Mouse (Mus musculus): Measurements from ENCODE around the gene Myl7. TPM values are rescaled to one million over a fixed set of nuclear protein-coding genes. Genes with fewer than 3 reads are reported as not detected.
"Not testable (repeated sequence)": the region's sequence is repeated elsewhere in the genome, so short reads cannot be mapped to it uniquely, and the experiment has no call there.

Myl7 gene
- polyA plus RNA-seq, 1 experiment: not detected

DNA sequence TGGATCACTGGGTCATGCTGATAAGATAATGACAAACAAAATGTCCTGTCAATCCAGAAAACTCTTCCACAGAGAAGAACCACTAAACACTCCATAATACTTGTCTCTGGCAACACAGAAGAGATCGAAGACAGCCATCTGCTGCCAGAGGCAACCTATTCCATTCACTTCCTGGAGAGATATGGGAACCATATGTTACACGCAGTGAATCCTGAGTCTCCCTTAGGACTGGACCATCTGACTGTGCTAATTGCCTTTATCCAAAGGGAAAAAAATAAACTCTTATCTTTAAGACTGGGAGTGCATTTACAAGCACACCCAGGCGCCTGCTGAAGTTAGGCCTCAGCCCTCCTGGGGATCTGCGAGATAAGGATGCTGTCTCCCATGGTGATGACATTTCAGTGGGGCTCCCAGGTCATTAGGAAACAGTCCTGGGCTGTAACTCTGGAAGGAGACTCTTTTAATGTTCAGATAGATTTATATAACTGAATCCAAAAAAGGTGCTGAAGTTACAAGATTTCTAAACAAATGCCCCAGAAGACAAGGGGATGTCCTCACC is 5.7 kb downstream of the Myl7 start:
- Histone ChIP-seq H3K4me3 (ENCODE audit: insufficient read depth, low read depth, low read length) (no peak overlapping the region), H3K4me1 (ENCODE audit: control insufficient read depth, insufficient read depth, insufficient read length, low read length) (peaks cover 5% of the 10 kb centered on the region; the same call in 1 of the 2 replicates), H3K27ac (replicated peaks; ENCODE audit: low read depth, low read length) (no peak overlapping the region)

DNA sequence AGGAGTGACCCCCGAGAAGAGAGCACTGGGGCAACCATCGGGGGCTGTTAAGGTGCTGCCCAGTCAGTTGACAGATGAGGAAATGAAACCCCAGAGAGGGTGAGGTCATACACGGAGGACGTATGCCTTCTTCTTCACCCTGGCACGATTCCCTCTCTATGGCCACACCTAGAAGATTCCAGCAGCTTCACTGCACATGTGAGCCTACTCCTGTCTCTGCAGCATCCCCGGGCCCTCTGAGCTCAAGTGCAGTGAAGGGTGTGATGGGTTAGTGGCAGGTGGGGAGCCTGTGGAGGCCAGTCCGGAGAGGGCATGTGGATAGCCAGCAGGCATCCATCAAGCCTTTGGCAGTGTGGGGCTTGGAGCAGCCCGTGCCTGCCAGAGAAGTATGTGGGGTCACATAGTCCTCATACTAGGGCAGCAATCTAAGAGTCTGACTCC is 6.4 kb downstream of the Myl7 start:
- H3K4me1 ChIP-seq (ENCODE audit: control insufficient read depth, insufficient read depth, insufficient read length, low read length): no peaks in the 10 kb centered on the region

DNA sequence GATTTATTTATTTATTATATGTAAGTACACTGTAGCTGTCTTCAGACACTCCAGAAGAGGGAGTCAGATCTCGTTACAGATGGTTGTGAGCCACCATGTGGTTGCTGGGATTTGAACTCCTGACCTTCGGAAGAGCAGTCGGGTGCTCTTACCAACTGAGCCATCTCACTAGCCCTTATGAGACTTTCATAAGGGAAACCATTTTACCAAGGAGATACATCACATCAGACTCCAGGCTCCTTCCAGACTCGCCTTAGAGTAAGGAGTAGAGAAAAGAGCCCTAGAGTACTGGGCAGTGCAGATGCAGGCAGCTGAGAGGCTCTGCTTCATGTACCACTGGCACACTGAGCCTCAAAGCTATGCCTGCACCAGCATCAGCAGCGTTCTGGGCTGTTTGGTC is 10.0 kb downstream of the Myl7 start:
- H3K4me1 ChIP-seq (ENCODE audit: control insufficient read depth, insufficient read depth, insufficient read length, low read length); H3K27ac ChIP-seq (replicated peaks; ENCODE audit: low read depth, low read length); H3K4me3 ChIP-seq (ENCODE audit: insufficient read depth, low read depth, low read length): not testable (repeated sequence)

More for the DNA sequence above, 6.4 kb downstream of the Myl7 start:
- H3K4me3 ChIP-seq (ENCODE audit: insufficient read depth, low read depth, low read length): no peak overlapping the region
- H3K27ac ChIP-seq (replicated peaks; ENCODE audit: low read depth, low read length): no peak overlapping the region

DNA sequence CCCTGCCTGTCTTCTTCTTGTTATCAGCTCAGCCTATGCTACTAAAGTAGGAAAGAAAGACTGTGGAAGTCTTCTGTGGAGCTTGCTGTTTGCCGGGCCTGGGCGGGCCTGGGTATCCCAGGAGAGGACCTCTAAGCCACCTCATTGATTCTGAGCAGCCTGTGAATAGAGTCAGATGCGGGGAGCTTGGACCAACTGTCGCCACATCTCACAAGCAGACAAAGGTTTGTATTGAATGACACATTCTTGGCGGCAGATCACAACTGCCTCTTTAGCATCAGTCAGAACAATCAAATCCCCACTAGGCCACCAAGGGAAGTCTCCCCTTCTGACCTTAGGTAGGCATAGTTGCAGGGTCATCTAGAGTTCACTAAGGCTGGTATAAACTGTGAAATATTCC is 11.3 kb downstream of the Myl7 start:
- H3K4me3 ChIP-seq (ENCODE audit: insufficient read depth, low read depth, low read length): no peak overlapping the region
- no peak overlapping the region for H3K27ac ChIP-seq (replicated peaks; ENCODE audit: low read depth, low read length)
- no peaks in the 10 kb centered on the region for H3K4me1 ChIP-seq (ENCODE audit: control insufficient read depth, insufficient read depth, insufficient read length, low read length)

DNA sequence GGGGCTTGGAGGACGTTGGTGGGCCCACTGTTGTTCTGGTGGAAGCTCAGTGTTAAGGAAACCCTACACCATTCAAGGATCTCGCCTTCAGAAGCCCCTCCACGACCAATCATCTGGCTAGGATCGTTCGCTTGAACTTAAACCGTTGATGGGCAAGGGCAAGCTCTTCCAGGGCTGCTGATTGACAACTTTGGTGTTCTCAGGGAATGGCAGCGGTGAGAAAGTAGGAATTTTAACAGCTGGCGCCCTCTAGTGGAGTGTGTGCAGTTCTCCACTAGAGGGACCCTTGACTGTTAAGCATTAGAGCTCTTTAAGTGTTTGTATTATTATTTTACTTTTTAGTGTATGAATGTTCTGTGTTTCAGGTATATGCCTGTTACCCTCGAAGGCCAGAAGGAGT is 12.4 kb downstream of the Myl7 start:
- Histone ChIP-seq H3K4me3 (ENCODE audit: insufficient read depth, low read depth, low read length) (no peak overlapping the region), H3K4me1 (ENCODE audit: control insufficient read depth, insufficient read depth, insufficient read length, low read length) (no peaks in the 10 kb centered on the region)

DNA sequence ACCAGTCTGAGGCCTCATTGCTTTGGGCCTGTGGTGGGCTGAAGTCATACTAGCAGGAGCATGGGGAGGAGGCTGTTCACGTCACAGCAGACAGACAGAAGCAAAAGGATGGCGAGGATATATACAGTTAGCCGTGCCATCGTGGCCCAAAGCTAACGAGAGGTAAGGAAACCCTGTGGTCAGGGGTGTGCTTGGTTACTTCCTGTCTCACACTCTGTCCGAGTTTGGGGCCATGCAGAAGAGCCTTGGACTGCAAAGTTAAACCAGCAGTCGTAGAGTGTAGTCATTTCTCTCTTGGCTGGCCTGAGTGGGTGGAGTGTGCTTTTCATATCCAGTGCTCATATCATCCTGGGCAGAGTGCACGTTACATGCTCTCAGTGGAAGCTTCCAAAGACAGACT is 16.1 kb downstream of the Myl7 start:
- no peak overlapping the region for H3K4me3 ChIP-seq (ENCODE audit: insufficient read depth, low read depth, low read length)
- no peak overlapping the region for H3K27ac ChIP-seq (replicated peaks; ENCODE audit: low read depth, low read length)
- no peaks in the 10 kb centered on the region for H3K4me1 ChIP-seq (ENCODE audit: control insufficient read depth, insufficient read depth, insufficient read length, low read length)

More for the DNA sequence above, 12.4 kb downstream of the Myl7 start:
- H3K27ac ChIP-seq (replicated peaks; ENCODE audit: low read depth, low read length): no peak overlapping the region

DNA sequence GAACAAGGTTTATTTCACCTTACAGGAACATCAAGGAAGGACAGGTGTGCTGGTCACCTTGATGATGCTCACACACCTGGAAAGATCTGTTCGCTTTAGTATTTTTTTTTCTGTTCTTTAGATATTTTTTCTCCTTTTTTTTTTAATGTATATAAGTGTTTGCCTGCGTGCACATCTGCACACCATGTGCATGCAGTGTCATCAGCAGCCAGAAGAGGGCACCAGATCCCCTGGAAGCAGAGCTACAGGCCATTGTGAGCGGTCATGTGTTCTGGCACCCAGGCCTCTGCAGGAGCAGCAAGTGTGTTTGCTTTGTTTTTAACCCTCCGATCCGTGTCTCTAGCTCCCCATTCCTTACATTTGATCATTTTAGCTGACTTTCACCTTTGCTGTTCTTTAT is 18.7 kb downstream of the Myl7 start:
- no peak overlapping the region for H3K27ac ChIP-seq (replicated peaks; ENCODE audit: low read depth, low read length)
- no peak overlapping the region for H3K4me3 ChIP-seq (ENCODE audit: insufficient read depth, low read depth, low read length)
- H3K4me1 ChIP-seq (ENCODE audit: control insufficient read depth, insufficient read depth, insufficient read length, low read length): no peaks in the 10 kb centered on the region

DNA sequence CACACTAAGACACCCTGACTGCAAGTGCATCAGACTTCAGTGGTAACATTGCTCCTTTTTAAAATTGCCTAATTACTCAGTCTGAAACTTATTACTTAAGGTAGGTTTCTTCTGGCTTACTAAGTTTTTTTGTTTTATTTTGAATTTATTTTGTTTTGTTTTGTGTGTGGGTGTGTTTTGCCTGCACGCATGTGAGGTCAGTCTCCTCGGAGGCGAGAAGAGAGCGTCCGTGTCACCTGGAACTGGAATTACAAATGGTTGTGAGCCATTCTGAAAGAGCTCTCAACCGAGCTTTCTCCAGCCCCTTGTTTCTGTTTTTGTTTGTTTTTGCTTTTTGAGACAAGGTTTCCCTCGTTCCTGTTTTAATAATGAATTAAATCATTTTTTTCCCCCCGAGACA is 19.9 kb downstream of the Myl7 start:
- H3K4me1 ChIP-seq (ENCODE audit: control insufficient read depth, insufficient read depth, insufficient read length, low read length): no peaks in the 10 kb centered on the region

DNA sequence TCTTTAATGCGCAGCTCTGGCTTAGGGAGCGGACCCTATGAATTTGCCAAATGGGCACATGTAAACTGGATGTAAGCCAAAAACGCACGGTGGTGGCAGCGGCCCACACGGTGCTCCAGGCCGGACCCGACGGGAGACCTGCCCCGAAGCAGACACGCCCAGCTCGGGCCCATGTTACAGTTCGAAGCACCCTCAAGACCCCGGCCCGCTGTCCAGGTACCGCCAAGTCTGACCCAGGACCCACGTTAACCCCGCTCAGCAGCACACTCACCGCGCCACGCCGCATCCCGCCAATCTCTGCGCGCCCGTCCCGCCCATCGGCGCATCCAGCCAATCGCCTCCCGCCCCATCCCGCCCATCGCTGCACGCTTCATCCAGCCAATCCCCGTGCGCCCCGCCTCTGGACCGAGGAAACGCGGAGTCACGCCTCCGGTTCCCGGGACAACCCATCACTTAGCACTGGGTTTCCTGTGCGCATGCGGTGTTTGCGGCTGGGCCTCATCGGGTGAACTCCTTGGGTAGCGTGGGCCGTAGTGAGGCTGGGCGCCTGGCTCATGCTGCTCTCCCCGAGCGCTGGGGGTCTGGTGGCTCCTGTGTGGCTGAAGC is 20.6 kb downstream of the Myl7 start, which contains the start of gene Pold2:
TSS of gene Pold2 (minus strand) at position 372 of the 606 bp plus-strand sequence.
- H3K4me3 ChIP-seq (ENCODE audit: insufficient read depth, low read depth, low read length): peak within 1 kb of the TSS; percentile 91
- no peaks in the 10 kb centered on the region for H3K4me1 ChIP-seq (ENCODE audit: control insufficient read depth, insufficient read depth, insufficient read length, low read length)
- H3K27ac ChIP-seq (replicated peaks; ENCODE audit: low read depth, low read length): peak within 1 kb of the TSS; percentile 44; the same call in 1 of the 2 replicates

More for the DNA sequence above, 19.9 kb downstream of the Myl7 start:
- H3K27ac ChIP-seq (replicated peaks; ENCODE audit: low read depth, low read length): no peak overlapping the region; the same call in 1 of the 2 replicates
- peak overlapping the region; percentile 53 for H3K4me3 ChIP-seq (ENCODE audit: insufficient read depth, low read depth, low read length)

DNA sequence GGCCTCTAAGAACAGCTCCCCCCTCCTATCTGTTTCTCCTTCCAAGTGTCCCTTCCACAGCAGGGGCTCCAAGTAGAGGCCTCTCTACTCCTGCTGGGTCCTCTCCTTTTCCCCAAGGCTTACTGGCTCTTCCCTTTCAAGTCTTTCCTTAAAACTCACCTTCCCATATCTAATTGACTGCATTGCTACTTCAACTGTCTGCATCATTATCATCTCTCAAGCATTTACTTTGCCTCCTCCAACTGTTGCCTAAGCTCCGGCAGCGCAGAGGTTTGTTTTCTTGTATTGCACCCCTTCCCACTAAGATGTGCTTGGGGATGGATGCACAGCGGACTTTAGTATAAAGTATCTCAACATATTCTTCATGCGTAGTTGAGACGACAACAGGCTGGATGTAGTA is 21.2 kb downstream of the Myl7 start:
- no peak overlapping the region for H3K27ac ChIP-seq (replicated peaks; ENCODE audit: low read depth, low read length)
- no peaks in the 10 kb centered on the region for H3K4me1 ChIP-seq (ENCODE audit: control insufficient read depth, insufficient read depth, insufficient read length, low read length)
- H3K4me3 ChIP-seq (ENCODE audit: insufficient read depth, low read depth, low read length): peak overlapping the region; percentile 91

DNA sequence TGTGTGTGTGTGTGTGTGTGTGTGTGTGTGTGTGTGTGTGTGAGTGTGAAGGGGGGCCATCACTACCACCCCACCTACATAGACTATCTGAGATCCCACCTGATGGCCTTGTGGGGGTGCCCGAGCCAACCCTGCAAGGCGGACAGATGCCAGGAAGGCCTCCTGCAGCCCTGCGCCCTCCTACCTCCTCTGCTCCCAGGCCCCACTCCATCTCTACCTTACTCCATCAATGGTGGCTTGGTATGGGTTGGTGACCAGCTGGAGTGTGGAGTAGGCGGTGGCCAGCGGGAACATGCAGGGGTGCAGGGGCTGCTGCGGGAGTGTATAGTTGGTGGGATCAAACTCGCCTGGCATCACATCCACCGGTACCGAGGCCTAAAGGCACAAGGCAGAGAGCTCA is 25.4 kb downstream of the Myl7 start:
- Histone ChIP-seq H3K4me3 (ENCODE audit: insufficient read depth, low read depth, low read length) (no peak overlapping the region), H3K4me1 (ENCODE audit: control insufficient read depth, insufficient read depth, insufficient read length, low read length) (no peaks in the 10 kb centered on the region), H3K27ac (replicated peaks; ENCODE audit: low read depth, low read length) (no peak overlapping the region)

DNA sequence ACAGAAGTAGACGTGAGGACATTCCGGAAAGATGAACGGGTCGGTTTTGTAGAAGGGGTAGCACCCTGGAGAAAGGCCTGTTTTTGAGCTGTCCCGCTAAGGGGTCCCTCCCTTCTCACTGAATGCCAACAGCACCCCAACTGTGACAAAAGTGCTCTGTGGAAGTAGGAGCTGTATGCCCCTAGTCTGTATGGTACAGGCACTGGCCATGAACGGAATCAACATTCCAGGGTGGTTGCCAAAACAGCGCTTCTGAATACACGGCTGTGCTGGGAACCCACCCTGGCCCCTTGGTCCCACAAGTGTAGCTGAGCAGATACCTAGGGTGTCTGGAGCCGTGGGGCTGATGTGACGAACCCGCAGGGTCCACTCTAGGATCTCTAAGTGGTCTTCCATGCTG is 25.9 kb downstream of the Myl7 start:
- Histone ChIP-seq H3K27ac (replicated peaks; ENCODE audit: low read depth, low read length) (no peak overlapping the region), H3K4me3 (ENCODE audit: insufficient read depth, low read depth, low read length) (no peak overlapping the region), H3K4me1 (ENCODE audit: control insufficient read depth, insufficient read depth, insufficient read length, low read length) (no peaks in the 10 kb centered on the region)

DNA sequence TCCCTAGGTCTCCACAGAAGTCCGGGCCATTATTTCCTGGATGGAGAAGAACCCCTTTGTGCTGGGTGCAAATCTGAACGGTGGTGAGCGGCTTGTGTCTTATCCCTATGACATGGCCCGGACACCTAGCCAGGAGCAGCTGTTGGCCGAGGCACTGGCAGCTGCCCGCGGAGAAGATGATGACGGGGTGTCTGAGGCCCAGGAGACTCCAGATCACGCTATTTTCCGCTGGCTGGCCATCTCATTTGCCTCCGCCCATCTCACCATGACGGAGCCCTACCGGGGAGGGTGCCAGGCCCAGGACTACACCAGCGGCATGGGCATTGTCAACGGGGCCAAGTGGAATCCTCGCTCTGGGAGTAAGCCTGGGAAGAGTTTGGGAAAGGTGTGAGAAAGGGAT is 28.5 kb downstream of the Myl7 start:
- Histone ChIP-seq H3K27ac (replicated peaks; ENCODE audit: low read depth, low read length) (no peak overlapping the region), H3K4me1 (ENCODE audit: control insufficient read depth, insufficient read depth, insufficient read length, low read length) (no peaks in the 10 kb centered on the region), H3K4me3 (ENCODE audit: insufficient read depth, low read depth, low read length) (no peak overlapping the region)

DNA sequence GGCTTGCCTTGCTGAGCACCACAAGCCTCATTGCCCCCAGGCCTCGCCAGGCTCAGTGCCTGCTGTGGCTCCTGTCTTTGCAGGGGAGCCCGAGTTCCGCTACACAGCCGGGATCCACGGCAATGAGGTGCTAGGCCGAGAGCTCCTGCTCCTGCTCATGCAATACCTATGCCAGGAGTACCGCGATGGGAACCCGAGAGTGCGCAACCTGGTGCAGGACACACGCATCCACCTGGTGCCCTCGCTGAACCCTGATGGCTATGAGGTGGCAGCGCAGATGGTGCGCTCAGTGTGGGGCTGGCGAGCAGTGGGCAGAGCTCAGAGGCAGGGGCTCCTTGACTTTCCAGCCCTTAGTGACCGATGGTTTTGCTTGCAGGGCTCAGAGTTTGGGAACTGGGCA is 29.3 kb downstream of the Myl7 start:
- Histone ChIP-seq H3K27ac (replicated peaks; ENCODE audit: low read depth, low read length) (no peak overlapping the region), H3K4me1 (ENCODE audit: control insufficient read depth, insufficient read depth, insufficient read length, low read length) (no peaks in the 10 kb centered on the region), H3K4me3 (ENCODE audit: insufficient read depth, low read depth, low read length) (no peak overlapping the region)

DNA sequence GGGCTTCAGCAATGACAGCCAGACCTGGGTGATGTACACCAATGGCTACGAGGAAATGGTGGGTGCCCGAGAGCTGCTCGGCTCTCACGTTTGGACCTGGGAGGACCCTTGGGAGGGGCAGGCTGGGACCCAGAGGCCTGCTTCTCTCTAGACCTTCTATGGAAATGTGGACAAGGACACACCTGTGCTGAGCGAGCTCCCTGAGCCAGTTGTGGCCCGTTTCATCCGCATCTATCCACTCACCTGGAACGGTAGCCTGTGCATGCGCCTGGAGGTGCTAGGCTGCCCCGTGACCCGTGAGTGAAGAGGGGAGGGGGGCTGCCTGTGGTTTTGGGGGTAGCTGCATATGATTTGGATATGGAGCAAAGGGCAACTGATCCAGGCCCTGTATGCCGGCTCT is 30.3 kb downstream of the Myl7 start:
- H3K4me1 ChIP-seq (ENCODE audit: control insufficient read depth, insufficient read depth, insufficient read length, low read length): no peaks in the 10 kb centered on the region
- no peak overlapping the region for H3K27ac ChIP-seq (replicated peaks; ENCODE audit: low read depth, low read length)
- no peak overlapping the region for H3K4me3 ChIP-seq (ENCODE audit: insufficient read depth, low read depth, low read length)

DNA sequence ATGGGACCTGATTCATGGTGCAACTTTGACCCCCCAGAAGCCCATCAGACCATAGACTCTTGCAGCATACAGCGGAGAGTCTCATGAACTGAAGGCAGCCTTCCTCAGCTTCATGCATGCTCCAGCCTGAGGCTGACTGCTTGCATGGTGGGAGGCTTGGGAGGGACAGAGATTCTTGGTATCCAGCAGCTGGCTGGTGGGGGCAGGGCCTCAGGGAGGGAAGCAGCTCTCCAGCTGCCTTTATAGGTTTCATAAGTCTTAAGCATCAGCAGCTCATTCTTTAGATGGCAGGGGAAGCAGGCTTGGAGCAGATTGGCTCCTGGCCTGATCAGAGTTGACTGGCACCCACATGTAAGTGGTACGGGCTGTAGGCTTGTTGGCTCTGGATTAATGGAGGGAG is 31.4 kb downstream of the Myl7 start:
- Histone ChIP-seq H3K27ac (replicated peaks; ENCODE audit: low read depth, low read length) (no peak overlapping the region), H3K4me3 (ENCODE audit: insufficient read depth, low read depth, low read length) (no peak overlapping the region), H3K4me1 (ENCODE audit: control insufficient read depth, insufficient read depth, insufficient read length, low read length) (no peaks in the 10 kb centered on the region)

All from brown adipose tissue, adult 24 weeks (tissue).